Mouse (Mus musculus) midbrain, embryonic 14.5 days (tissue): Measurements from ENCODE around the gene 1110059E24Rik. TPM values are rescaled to one million over a fixed set of nuclear protein-coding genes. Genes with fewer than 3 reads are reported as not detected.

Source experiments
- ATAC-seq: fragments of 200-750 bp; cut with Nextera tagmentation; 2 replicates; pipeline ENCODE4 v1.8.0; 2017; ENCODE audit warnings: moderate number of reproducible peaks, moderate library complexity; ENCODE audit not compliant: low FRiP score, low TSS enrichment
- DNase-seq: peaks from one replicate; pipeline ENCODE4 v3.0.0-alpha.2; 2015
- H3K27ac ChIP-seq: fragments of 300-500 bp; sonication (generic); replicated peaks from 2 replicates; pipeline ENCODE4 v1.5.1; 2014; ENCODE audit warnings: mild to moderate bottlenecking, low read depth, low read length, moderate library complexity
- H3K27me3 ChIP-seq: fragments of 300-500 bp; sonication (generic); 2 replicates; pipeline ENCODE4 v1.6.1; 2014; ENCODE audit warnings: low read length, control low read depth, mixed read lengths; ENCODE audit not compliant: control insufficient read depth, insufficient read depth
- H3K36me3 ChIP-seq: fragments of 300-500 bp; sonication (generic); 2 replicates; pipeline ENCODE4 v1.6.1; 2014; ENCODE audit warnings: low read length, control low read depth; ENCODE audit not compliant: control insufficient read depth, insufficient read depth
- H3K4me1 ChIP-seq: fragments of 300-500 bp; sonication (generic); 2 replicates; pipeline ENCODE4 v1.6.1; 2014; ENCODE audit warnings: mild to moderate bottlenecking, antibody characterized with exemption, low read length, control low read depth; ENCODE audit not compliant: control insufficient read depth, insufficient read depth
- H3K4me2 ChIP-seq: fragments of 300-500 bp; sonication (generic); 2 replicates; pipeline ENCODE4 v1.6.1; 2014; ENCODE audit warnings: mild to moderate bottlenecking, low read length, moderate library complexity
- H3K4me3 ChIP-seq: fragments of 300-500 bp; sonication (generic); replicated peaks from 2 replicates; pipeline ENCODE4 v1.5.1; 2014; ENCODE audit warnings: low read depth, low read length
- H3K9ac ChIP-seq: fragments of 300-500 bp; sonication (generic); replicated peaks from 2 replicates; pipeline ENCODE4 v1.6.1; 2014; ENCODE audit warnings: mild to moderate bottlenecking, low read length, moderate library complexity
- H3K9me3 ChIP-seq: fragments of 300-500 bp; sonication (generic); 2 replicates; pipeline ENCODE4 v1.6.1; 2016; ENCODE audit warnings: low read length, control low read depth, mixed read lengths; ENCODE audit not compliant: control insufficient read depth
- WGBS: fragments of 180-500 bp; shearing (Covaris S2); extraction: QIAGEN DNeasy Blood & Tissue Kit; methylation state at CpG from one replicate; pipeline ENCODE4 v1.1.7; 2014; 5-methylcytosine and 5-hydroxymethylcytosine counted together
- polyA plus RNA-seq: library from polyadenylated mRNA; unstranded; fragments of >200 nt; fragmentation: Nextera tagmentation; extraction: Ambion mirVana; gene quantifications from 2 replicates; pipeline ENCODE4 v1.2.1, GENCODE M21; 2014

1110059E24Rik gene
- polyA plus RNA-seq, 1 experiment from 2014 or later = 62.3 TPM

DNA sequence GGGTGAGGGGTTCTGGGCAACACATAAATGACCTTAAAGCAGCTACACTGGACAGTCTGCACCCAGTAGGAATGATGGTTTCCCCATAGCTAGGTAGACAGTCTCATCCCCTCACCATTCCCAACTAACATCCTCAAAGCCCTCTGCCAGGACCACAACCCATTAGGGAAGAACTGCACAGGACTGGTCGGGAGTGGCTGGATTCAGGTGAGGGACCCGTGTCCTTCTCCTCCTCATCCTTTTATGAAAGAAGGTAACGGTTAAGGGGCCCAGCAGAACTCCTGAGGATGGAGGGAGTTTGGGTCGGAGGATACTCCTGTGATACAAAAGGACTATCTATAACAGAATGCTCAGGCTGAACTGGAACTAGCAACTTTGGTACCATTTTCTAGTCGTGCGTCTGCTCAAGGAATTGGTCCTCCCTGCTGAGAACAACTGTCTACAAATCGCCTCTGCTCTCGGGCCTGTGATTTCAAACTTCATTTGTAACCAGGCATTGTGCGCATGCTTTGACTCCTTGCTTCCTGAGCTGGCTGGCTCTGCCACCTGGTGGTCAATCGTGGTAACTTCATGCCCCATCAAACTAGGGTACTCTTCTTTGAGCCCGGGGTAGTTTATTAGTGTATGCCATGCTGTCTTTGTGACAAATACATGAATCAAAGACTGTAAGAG lies 88.9 kb downstream of the 1110059E24Rik start:
- DNase-seq = peak; percentile 91
- no peaks in the 10 kb centered on the region for H3K36me3 ChIP-seq
- H3K27ac ChIP-seq = no peak overlapping the region
- H3K9me3 ChIP-seq = no peaks in the 10 kb centered on the region
- H3K4me1 ChIP-seq = no peaks in the 10 kb centered on the region
- ATAC-seq = peak; percentile 77
- no peak overlapping the region for H3K4me3 ChIP-seq
- 27% methylated on average over 11 of the region's 11 CpGs for WGBS
- H3K9ac ChIP-seq = no peak overlapping the region
- no peak overlapping the region for H3K4me2 ChIP-seq
- no peaks in the 10 kb centered on the region for H3K27me3 ChIP-seq

- H3K4me2 ChIP-seq = no peak overlapping the region
- H3K9ac ChIP-seq = no peak overlapping the region
- H3K4me3 ChIP-seq = no peak overlapping the region
- WGBS = 88% methylated on average over 3 of the region's 3 CpGs
- DNase-seq (no peak), ATAC-seq (no peak)
- H3K27ac ChIP-seq = no peak overlapping the region
- H3K27me3 ChIP-seq = no peaks in the 10 kb centered on the region
- H3K36me3 ChIP-seq = no peaks in the 10 kb centered on the region
- no peaks in the 10 kb centered on the region for H3K4me1 ChIP-seq
- H3K9me3 ChIP-seq = no peaks in the 10 kb centered on the region
Measured at GRCm38 (mm10) chr19:21562996-21563395, 89.8 kb downstream of the 1110059E24Rik start.

DNA sequence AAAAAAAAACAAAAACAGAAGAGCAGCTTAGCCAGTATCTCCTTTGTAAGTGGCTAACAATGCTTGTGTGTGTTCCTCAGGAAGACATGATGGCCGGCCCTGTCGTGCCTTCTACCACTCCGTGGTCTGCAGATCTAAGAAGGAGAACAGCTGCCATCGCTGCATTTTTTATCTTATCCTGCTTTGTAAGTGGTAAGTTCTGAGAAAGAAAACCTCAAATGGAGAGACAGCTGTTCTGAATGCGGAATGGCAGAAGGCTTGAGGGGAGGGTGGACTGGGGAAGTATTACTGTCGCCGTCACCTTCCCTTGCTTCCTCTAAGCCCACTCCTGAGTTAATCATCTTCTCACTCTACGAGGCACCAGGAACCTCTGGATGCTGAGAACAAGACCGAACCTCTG lies 100.0 kb downstream of the 1110059E24Rik start:
- WGBS = 75% methylated on average over 9 of the region's 9 CpGs

GRCm38 (mm10) chr19:21551921-21552536 lies 100.7 kb downstream of the 1110059E24Rik start:
- Histone ChIP-seq H3K4me2 (no peak overlapping the region), H3K36me3 (no peaks in the 10 kb centered on the region), H3K4me1 (no peaks in the 10 kb centered on the region), H3K27me3 (no peaks in the 10 kb centered on the region), H3K9ac (no peak overlapping the region), H3K27ac (no peak overlapping the region), H3K4me3 (no peak overlapping the region), H3K9me3 (no peaks in the 10 kb centered on the region)
- no peak for ATAC-seq
- no peak for DNase-seq
- 88% methylated on average over 5 of the region's 5 CpGs for WGBS

More for the DNA sequence above, 100.0 kb downstream of the 1110059E24Rik start:
- ATAC-seq = no peak
- Histone ChIP-seq H3K9ac (no peak overlapping the region), H3K27ac (no peak overlapping the region), H3K4me3 (no peak overlapping the region), H3K27me3 (no peaks in the 10 kb centered on the region), H3K4me1 (no peaks in the 10 kb centered on the region), H3K4me2 (no peak overlapping the region), H3K9me3 (no peaks in the 10 kb centered on the region), H3K36me3 (no peaks in the 10 kb centered on the region)
- DNase-seq = no peak

GRCm38 (mm10) chr19:21549713-21550112 lies 103.1 kb downstream of the 1110059E24Rik start:
- Histone ChIP-seq H3K4me3 (no peak overlapping the region), H3K9me3 (no peaks in the 10 kb centered on the region), H3K9ac (no peak overlapping the region), H3K27ac (no peak overlapping the region), H3K4me1 (no peaks in the 10 kb centered on the region), H3K4me2 (no peak overlapping the region), H3K36me3 (no peaks in the 10 kb centered on the region), H3K27me3 (no peaks in the 10 kb centered on the region)
- no peak for ATAC-seq
- no peak for DNase-seq
- WGBS = 93% methylated on average over 3 of the region's 3 CpGs

- H3K36me3 ChIP-seq = no peaks in the 10 kb centered on the region
- no peak for ATAC-seq
- no peak for DNase-seq
- no peaks in the 10 kb centered on the region for H3K9me3 ChIP-seq
- no peaks in the 10 kb centered on the region for H3K4me1 ChIP-seq
- no peak overlapping the region for H3K4me3 ChIP-seq
- H3K27ac ChIP-seq = no peak overlapping the region
- H3K27me3 ChIP-seq = no peaks in the 10 kb centered on the region
- H3K4me2 ChIP-seq = no peak overlapping the region
- H3K9ac ChIP-seq = no peak overlapping the region
- 89% methylated on average over 3 of the region's 3 CpGs for WGBS
Measured at GRCm38 (mm10) chr19:21548947-21549346, 103.8 kb downstream of the 1110059E24Rik start.

DNA sequence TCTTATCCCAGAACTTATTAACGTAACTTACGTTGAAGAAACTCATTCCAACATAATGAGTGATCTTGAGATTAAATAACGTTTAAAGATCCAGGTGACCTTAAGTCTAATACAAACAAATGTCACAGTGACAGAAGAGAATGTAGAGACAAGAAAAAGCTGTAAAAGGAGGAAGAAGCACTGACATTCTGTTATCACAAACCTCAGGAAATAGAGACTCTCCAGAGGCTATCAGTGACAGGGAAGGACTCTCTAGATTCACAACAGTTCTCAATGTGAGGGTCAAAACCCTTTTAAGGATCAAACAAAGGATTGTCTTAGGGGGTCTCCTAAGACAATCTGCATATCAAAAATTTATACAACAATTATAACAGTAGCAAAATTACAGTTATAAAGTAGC lies 115.7 kb downstream of the 1110059E24Rik start:
- no peaks in the 10 kb centered on the region for H3K36me3 ChIP-seq

More for the DNA sequence above, 115.7 kb downstream of the 1110059E24Rik start:
- WGBS = 84% methylated on average over 3 of the region's 3 CpGs
- no peaks in the 10 kb centered on the region for H3K9me3 ChIP-seq
- no peaks in the 10 kb centered on the region for H3K27me3 ChIP-seq
- no peak overlapping the region for H3K9ac ChIP-seq
- no peak for DNase-seq
- H3K4me2 ChIP-seq = no peak overlapping the region
- H3K4me1 ChIP-seq = no peaks in the 10 kb centered on the region
- no peak overlapping the region for H3K27ac ChIP-seq
- ATAC-seq = no peak
- no peak overlapping the region for H3K4me3 ChIP-seq
